Mouse (Mus musculus): Measurements from ENCODE around the gene Rhebl1.
"Not testable (repeated sequence)": the region's sequence is repeated elsewhere in the genome, so short reads cannot be mapped to it uniquely, and the experiment has no call there.

Rhebl1 gene

GRCm38 (mm10) chr15:98893940-98894745 is at the start of gene Rhebl1:
Gene Rhebl1 (minus strand): TSS chr15:98894540.
- DNase-seq (ENCODE audit: low read depth, low spot score), result no peak

GRCm38 (mm10) chr15:98943133-98943532 is 48.8 kb upstream of the Rhebl1 start:
- DNase-seq (ENCODE audit: low read depth, low spot score), result no peak

GRCm38 (mm10) chr15:98942081-98942480 is 47.7 kb upstream of the Rhebl1 start:
- no peak for DNase-seq (ENCODE audit: low read depth, low spot score)

- DNase-seq (ENCODE audit: low read depth, low spot score), result no peak
Measured at GRCm38 (mm10) chr15:98941539-98941938, 47.2 kb upstream of the Rhebl1 start.

GRCm38 (mm10) chr15:98940816-98941215 is 46.5 kb upstream of the Rhebl1 start:
- no peak for DNase-seq (ENCODE audit: low read depth, low spot score)

GRCm38 (mm10) chr15:98934217-98934839 is 40.0 kb upstream of the Rhebl1 start, which contains the start of gene Tuba1b:
Gene Tuba1b (minus strand): TSS chr15:98934565.
- DNase-seq (ENCODE audit: low read depth, low spot score), result no peak

- peak; percentile 93 for DNase-seq (ENCODE audit: low read depth, low spot score)
Measured at GRCm38 (mm10) chr15:98933833-98934216, 39.5 kb upstream of the Rhebl1 start.

DNA sequence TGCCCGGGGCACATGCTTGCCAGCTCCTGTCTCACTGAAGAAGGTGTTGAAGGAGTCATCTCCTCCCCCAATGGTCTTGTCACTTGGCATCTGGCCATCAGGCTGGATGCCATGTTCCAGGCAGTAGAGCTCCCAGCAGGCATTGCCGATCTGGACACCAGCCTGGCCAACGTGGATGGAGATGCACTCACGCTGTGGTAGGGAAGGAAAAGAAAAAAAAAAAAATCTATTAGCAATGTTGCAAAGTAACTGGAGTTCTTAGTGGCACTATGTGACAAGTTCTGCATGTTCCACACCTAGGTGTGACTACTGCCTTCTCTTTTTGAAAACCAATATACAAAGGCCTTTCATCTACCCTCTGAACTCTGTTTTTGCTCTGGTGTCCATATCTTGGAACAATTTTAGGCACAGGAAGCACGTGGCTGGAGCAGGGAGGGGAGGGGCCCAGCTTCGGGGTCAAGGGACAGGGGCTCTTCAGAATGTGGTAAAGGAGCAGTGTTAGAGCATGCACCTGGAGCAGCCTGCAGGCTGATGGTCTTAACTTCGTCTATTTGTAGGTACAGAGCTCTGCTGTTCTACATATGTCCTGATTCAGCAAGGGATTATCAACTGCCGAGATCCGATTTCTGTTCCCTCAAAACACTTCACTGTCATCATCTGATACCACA is 38.8 kb upstream of the Rhebl1 start:
- not testable (repeated sequence) for DNase-seq (ENCODE audit: low read depth, low spot score)

- DNase-seq (ENCODE audit: low read depth, low spot score), result no peak
Measured at GRCm38 (mm10) chr15:98930998-98931397, 36.7 kb upstream of the Rhebl1 start.

DNA sequence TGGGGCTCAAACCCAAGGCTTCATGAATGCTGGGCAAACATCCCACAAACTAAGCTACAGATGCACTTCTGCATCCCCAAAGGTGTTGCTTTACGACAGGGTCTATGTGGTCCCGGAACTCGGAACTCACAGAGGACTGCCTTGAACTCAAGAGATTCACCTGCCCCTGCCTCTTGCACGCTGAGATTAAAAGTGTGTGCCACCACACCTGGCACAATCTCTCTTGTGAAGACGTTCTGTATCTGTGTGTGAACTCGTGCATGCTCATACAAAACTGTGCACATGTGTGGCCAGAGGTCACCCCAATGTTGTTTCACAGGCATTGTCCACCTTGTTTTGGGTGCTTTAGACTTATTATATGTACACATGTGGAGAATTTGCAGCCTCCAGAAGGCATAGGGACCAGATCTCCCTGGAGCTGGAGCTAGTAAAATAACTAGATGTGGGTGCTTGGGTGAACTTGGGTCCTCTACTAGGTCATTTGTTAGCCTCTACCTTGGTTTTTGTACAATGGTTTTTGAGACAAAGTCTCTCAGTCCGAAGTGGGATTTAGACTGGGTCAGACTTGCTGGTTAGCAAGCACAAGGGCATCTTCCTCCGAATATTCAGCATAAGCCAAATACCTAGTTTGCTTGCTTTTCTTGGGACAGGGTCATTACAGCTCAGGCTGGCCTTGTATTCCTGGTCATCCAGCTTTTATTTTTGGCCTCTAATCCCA is 35.8 kb upstream of the Rhebl1 start:
- DNase-seq (ENCODE audit: low read depth, low spot score), result no peak

DNA sequence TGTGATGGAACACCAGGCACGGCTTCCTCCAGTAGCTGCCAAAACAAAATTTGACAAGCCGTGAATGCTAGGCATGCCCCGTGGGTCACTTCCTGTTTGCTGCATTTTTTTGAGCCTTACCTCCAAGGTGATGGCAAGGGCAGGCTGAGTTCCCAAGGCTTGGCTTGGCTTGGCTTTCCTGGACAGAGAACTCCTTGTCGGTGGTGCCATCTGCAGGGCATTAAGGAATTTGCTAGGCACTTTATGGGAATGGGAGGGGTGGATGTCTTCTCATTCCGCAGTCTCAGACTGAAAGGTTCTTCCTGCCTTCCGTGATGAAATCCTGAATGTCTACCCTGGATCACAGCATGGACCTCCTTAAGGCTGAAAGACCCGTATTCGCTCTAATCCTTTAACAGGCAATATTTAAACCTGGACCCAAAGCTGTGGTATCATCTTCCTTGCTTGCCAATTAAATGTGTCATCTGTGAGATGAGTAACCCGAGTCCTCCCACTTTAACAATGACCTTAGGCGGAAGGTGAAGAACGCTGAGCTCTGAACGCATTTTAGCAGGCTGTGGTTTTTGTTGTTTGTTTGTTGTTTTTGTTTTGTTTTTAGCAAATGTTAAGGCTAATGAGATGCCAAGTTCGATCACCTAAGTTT is 34.4 kb upstream of the Rhebl1 start:
- peak; percentile 55 for DNase-seq (ENCODE audit: low read depth, low spot score)

- no peak for DNase-seq (ENCODE audit: low read depth, low spot score)
Measured at GRCm38 (mm10) chr15:98927566-98927965, 33.2 kb upstream of the Rhebl1 start.

DNA sequence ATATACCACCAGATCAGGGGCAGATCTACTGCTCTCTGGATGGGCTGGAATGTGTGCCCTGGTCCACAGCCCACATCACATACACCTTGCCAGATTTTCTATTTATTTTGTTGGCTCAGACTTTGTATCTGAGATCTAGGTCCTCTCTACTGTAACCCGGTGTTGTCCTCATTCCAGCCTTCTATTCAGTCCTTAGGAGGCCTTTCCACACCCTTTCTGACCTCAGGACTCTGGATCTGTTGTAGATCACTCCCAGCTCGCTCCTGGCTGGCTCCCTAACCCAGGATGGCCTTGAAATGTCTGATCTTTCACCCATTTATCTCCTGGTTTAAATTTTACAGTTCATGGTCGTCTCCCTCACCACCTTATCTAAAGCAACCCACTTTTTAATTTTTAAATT is 30.3 kb upstream of the Rhebl1 start:
- DNase-seq (ENCODE audit: low read depth, low spot score), result no peak

DNA sequence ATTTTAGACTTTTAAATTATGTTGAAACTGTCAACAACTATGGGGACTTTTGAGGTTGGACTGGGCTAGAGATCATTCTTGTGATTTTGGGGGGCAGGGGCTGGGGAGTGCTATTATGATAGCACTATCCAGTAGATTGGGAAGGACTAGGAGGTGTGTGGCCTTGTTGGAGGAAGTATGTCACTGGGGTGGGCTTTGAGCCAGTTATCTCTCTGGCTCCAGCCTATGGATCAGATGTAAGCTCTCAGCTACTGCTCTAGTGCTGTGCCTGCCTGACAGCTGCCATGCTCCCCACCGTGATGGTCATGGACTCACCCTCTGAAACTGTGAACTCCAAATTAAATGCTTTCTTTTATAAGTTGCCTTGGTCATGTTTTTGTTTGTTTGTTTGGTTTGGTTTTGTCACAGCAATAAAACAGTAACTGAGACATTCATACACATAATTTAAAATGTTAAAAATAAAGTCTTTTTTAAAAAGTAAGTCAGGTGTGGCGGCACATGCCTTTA is 28.7 kb upstream of the Rhebl1 start:
- no peak for DNase-seq (ENCODE audit: low read depth, low spot score)

GRCm38 (mm10) chr15:98922581-98922980 is 28.2 kb upstream of the Rhebl1 start:
- no peak for DNase-seq (ENCODE audit: low read depth, low spot score)

DNA sequence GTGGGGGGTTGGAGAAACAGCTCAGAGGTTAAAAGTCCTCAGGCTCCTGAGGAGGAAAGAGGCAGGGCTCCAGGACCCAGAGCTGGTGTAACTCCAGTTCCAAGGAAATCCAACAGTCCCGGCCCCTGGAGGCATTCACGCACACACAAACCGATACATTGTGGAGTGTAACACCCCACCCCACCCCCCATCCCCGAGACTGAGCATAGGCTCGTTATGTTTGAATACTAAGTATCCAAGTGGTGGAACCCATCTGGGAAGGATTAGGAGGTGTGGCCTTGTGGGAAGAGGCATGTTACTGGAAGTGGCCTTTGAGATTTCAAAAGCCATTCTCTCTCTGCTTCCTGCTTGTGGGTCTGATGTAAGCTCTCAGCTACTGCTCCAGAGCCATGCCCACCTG is 27.2 kb upstream of the Rhebl1 start:
- no peak for DNase-seq (ENCODE audit: low read depth, low spot score)

DNA sequence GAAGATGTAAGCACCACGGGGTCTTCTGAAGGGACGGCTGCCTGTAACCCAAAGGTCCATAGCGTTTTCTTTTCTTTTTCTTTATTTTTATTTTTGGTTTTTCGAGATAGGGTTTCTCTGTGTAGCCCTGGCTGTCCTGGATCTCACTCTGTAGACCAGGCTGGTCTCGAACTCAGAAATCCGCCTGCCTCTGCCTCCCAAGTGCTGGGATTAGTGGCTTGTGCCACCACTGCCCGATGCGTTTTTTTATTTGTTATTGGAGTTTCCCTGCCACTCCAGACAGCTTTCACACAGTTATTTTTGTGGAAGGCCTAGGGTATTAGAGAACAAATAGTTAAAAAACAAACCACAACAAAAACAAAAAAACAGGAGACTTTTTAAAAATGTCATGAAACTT is 24.2 kb upstream of the Rhebl1 start:
- DNase-seq (ENCODE audit: low read depth, low spot score), result not testable (repeated sequence)

- DNase-seq (ENCODE audit: low read depth, low spot score), result peak; percentile 99
Measured at GRCm38 (mm10) chr15:98917538-98918498, 23.5 kb upstream of the Rhebl1 start, which contains the start of gene Lmbr1l. Gene Lmbr1l (minus strand): TSS chr15:98918231.

DNA sequence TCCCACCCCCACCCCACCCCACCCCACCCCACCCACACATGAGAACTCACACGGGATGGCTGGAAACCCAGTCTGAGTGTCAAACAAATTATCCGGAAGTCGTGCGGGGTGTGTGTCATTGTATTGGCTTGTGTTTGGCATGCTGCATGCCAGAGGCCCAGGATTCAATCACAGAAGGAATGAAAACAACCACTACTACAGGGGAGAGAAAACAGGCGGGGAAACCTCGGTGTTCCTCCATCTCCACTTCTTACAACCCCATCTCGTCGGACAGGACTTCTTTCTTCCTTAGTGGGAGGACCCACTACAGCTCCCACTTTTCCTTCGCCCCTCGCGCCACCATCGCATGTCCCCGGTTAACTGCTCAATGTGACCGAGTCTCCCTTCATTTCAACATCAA is 22.8 kb upstream of the Rhebl1 start:
- DNase-seq (ENCODE audit: low read depth, low spot score), result no peak

- no peak for DNase-seq (ENCODE audit: low read depth, low spot score)
Measured at GRCm38 (mm10) chr15:98916016-98916415, 21.7 kb upstream of the Rhebl1 start.

All from telencephalon, adult 2 months (tissue).